Mouse (Mus musculus): ENCODE results near the gene Ercc6l.

DNA sequence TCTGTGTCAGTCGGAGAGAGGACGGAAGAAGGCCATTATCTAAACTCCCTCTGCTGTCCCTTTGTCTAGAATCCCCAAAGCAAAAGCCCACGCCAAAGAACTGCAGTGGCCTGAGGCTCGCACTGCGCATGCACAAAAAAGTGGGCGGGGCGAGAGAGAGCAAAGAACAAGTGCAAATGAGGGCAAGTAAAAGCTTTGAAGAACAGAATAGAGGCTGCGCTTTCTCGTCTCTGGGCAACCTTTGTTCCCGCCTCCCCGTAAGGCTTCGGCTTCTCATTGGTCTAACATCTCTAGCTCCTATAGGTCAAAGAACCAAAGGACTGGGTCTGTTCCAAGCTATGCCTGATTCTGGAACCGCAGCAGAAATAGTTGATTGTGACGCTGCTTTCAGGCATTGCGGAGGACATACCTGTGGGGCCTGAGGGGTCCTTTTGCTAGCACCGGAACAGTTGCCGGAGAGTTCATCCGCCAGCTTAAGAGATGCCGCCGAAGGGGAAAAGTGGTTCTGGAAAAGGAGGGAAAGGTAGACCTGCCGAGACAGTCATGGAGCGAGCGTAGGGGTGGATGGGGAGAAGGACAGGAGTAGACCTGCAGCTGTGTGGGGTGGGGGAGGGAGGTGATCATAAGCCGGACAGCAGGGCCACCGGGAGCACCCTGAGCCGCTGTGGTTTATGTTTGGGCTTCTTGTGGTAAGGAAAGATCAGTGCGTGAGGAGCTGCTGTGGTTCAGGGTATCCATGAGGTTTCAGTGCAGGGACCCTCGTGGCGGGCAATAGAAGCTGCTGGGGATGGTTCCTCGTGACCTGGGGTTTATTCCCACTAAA, 37.6 kb downstream of the Ercc6l start, which contains the start of gene Pin4:
- TF ChIP-seq CTCF (IDR thresholded peaks at IDR 0.05; ENCODE audit: control insufficient read depth, insufficient read depth, low read length) = no peak
- no peak for TF ChIP-seq POLR2A (IDR thresholded peaks at IDR 0.05; ENCODE audit: borderline replicate concordance, control insufficient read depth, low read depth, low read length)

All from bone marrow, adult 2 months (tissue).